Mouse (Mus musculus) gastrocnemius, adult 18-20 months (tissue): ENCODE data around the gene Try10. TPM values are rescaled to one million over a fixed set of nuclear protein-coding genes. Genes with fewer than 3 reads are reported as not detected.
"Not testable (repeated sequence)": the region's sequence is repeated elsewhere in the genome, so short reads cannot be mapped to it uniquely, and the experiment has no call there.

Experiments
- DNase-seq: peaks from one replicate; pipeline ENCODE4 v3.0.0; 2021; ENCODE audit warnings: low spot score
- long read RNA-seq, 2 experiments: library from polyadenylated mRNA; stranded (forward); transcript quantifications; one replicate each; pipeline ENCODE4 v2.0.0; 2021
- total RNA-seq, 2 experiments: library from RNA; stranded (reverse); gene quantifications; 2 replicates each; pipeline ENCODE4 v1.2.3; 2021

Gene Try10
- total RNA-seq: not detected
- long read RNA-seq, experiment 1: 0 reads
- long read RNA-seq, experiment 2: 0 reads

DNA sequence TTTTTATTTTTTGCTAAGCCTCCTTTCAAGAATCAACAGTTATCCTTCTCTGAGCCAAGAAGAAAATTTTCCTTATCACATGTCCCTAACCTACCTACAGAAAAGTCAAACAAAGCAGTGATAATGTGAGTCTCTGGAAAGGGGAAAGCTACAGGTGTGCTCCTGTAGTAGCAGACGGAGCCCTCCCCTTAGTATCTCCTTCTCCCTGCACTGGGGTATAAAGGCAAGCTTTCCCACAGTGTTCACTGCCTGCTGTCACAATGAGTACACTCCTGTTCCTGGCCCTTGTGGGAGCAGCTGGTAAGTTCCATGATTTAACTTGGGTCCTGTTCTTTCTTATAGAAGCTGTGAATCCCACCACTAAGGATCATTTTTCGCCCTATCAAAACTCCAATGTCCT, at the start of gene Try10:
Try10 (plus strand) TSS at position 174 of the 400 bp plus-strand sequence.
- no peak for DNase-seq

DNA sequence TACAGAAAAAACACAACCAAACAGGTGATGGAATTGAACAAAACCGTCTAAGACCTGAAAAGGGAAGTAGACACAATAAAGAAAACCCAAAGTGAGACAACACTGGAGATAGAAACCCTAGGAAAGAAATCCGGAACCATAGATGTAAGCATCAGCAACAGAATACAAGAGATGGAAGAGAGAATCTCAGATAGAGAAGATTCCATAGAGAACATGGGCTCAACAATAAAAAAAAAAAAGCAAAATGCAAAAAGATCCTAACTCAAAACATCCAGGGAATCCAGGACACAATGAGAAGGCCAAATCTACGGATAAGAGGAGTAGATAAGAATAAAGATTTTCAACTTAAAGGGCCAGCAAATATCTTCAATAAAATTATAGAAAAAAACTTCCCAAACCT, 37.2 kb upstream of the Try10 start, which contains the start of gene Try5:
Try5 (minus strand) TSS at position 101 of the 400 bp plus-strand sequence.
- not testable (repeated sequence) for DNase-seq

DNA sequence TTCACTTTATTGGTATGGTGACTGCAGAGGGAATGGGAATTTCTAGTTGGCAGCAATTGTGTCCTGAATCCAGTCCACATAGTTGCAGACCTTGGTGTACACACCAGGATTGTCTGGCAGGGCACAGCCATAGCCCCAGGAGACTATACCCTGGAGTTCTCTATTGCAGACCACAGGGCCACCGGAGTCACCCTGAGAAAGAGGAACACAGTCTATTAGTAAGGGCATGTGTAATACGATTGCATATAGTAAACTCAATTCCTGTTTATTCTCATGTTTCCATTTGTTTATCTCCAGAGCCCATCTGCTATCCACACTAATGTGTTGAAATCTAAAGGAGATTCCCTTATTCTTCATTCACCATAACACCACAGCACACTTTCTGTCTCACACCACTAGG, 19.9 kb downstream of the Try10 start:
- DNase-seq: not testable (repeated sequence)

DNA sequence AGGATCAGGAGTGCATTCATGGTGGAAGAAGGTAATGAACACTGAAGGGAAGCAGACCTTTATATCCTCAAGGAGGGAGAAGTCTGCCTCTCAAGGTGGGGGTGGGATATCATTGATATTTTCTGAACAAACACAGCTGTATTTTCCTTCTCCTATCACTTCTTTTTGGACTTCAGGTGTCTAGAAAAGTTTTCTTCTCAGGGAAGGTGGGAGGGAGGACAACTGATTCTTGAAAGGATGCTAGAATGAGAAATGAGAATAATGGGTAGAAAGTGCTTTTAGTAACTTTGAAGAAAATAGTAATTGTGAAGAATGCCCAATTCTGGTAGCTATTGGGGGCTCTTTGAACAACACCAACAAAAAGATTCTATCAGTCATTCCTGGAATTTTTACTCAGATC, 23.7 kb downstream of the Try10 start, which contains the start of gene Prss3:
Prss3 (minus strand) TSS at position 101 of the 400 bp plus-strand sequence.
- not testable (repeated sequence) for DNase-seq

DNA sequence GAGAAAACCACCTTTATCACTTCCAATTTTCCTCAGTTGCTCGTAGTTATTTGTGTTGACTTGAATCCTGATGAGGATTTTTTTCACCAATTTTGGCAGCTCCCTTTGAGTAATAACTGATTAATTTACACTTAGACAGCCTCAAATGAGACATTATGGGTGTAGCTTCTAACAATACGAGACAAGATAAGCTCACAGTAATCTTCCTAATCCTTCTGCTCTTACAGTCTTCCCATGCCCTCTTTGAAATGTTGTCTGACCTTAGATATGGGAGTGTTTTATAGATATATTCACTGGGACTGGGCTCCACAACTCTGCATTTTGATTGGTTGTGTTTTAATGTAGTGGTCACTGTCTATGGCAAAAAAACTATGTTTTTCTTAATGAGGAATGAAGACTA, 32.9 kb downstream of the Try10 start:
- DNase-seq: no peak

DNA sequence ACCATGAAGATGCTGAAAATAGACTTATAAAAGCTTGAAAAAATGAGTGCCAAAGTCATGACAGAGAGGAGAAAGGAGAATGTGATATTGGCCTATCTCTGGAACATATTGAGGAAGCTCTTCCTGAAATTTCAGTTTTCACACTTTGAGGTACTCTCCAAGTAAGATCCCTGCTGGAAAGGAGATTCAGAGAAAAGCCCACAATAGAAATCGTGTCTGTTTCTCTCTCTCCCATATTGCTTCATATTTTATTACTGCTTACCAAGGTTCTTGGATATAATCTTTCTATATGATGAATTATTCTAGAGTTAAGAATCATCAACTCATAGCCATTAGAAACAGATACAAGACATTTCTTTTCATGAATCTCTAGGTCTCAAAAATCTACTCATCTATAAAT, 37.7 kb downstream of the Try10 start:
- DNase-seq: not testable (repeated sequence)

DNA sequence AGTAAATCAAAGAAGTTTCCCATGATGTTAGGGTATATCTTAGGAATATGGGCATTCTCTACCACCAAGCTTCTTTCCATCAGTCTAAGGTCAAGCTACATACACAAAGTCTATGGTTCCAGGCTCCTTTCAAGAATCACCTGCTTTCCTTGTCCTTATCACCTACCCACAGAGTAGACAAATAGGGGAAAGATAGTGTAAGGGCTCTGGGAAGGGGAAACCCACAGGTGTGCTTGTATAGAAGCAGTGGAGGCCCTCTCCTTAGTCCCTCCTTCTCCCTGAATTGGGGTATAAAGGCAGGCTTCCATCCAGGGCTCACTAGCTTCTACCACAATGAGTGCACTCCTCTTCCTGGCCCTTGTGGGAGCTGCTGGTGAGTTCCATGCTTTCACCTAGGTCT, 38.2 kb downstream of the Try10 start, which contains the start of gene Gm5771:
Gm5771 (plus strand) TSS at position 301 of the 400 bp plus-strand sequence.
- DNase-seq: not testable (repeated sequence)

Other genes with a start within 250 kb of the Try10 start
- not detected for gene Try4, start 51.8 kb upstream of the Try10 start, total RNA-seq
- not detected for gene Try5, start 37.3 kb upstream of the Try10 start, total RNA-seq
- gene Prss3, start 23.6 kb downstream of the Try10 start, total RNA-seq: not detected
- gene Gm5771, start 38.3 kb downstream of the Try10 start, total RNA-seq: not detected
- gene Gm10334, start 92.0 kb downstream of the Try10 start, total RNA-seq: not detected
- gene Prss1, start 104.8 kb downstream of the Try10 start, total RNA-seq: not detected
- gene Prss2, start 167.7 kb downstream of the Try10 start, total RNA-seq: not detected